Mouse (Mus musculus) ES-E14 (cell line): ENCODE measurements around the gene Csrnp1.

Experiments
- MAFK ChIP-seq: IDR thresholded peaks from 2 replicates; pipeline ENCODE4 v1.6.1; 2014; ENCODE audit warnings: mild to moderate bottlenecking, low read depth, low read length, inconsistent platforms; ENCODE audit not compliant: insufficient read depth
- ZNF384 ChIP-seq: IDR thresholded peaks from 2 replicates; pipeline ENCODE4 v1.6.1; 2012; ENCODE audit warnings: low read depth, low read length, inconsistent platforms

DNA sequence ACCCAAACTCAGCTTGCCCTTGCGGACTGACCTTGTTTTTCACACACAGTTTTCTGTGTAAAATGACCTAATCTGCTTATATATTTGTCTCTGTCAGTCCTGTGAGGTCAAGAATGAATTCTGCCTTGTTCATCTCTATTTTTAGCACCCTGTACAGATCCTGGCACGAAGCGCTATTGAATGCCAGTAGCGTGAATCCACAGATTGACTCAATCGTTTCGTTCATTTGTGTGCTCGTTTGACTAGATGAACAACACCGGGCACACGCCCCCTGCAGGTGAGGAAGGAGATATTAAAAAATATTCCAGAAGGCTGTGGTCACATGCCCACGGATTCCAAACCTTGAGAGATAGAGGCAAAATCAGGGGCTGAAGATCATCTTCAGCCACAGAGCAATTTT, 27.1 kb upstream of the Csrnp1 start:
- TF ChIP-seq ZNF384: no peak
- TF ChIP-seq MAFK: no peak
